Mouse (Mus musculus) spleen, adult 2 months (tissue): ENCODE measurements around the gene A330070K13Rik.

Source experiments
- CTCF ChIP-seq: fragments of 200-500 bp; IDR thresholded peaks from 2 replicates; pipeline ENCODE4 v1.5.1; 2011; ENCODE audit warnings: mild to moderate bottlenecking, inconsistent platforms; ENCODE audit not compliant: insufficient read depth, insufficient read length, insufficient replicate concordance; ENCODE audit errors: extremely low read depth
- POLR2A ChIP-seq: fragments of 200-500 bp; IDR thresholded peaks from 2 replicates; pipeline ENCODE4 v1.6.1; 2011; ENCODE audit warnings: low read depth, low read length, inconsistent platforms

- TF ChIP-seq POLR2A (no peak), CTCF (no peak)
Observed at GRCm38 (mm10) chr5:130355223-130355622, 29.2 kb downstream of the A330070K13Rik start.
